Mouse (Mus musculus) embryonic fibroblast, embryonic 13.5 days (primary cell): ENCODE results near the gene Kif21b.
A peak's percentile ranks its signal among the peaks of the same experiment; 100 is the strongest.

Experiments used
- CTCF ChIP-seq: IDR thresholded peaks from 2 replicates; pipeline ENCODE4 v1.5.1; 2011; ENCODE audit warnings: mild to moderate bottlenecking, control low read depth, low read length, moderate library complexity, borderline replicate concordance; ENCODE audit not compliant: insufficient read depth
- POLR2A ChIP-seq: IDR thresholded peaks from 2 replicates; pipeline ENCODE4 v1.6.1; 2011; ENCODE audit warnings: low read depth, mild to moderate bottlenecking, control low read depth, low read length, moderate library complexity

GRCm38 (mm10) chr1:136130951-136131558, at the start of gene Kif21b:
- no peak for TF ChIP-seq CTCF
- peak; percentile 71 for TF ChIP-seq POLR2A
